Mouse (Mus musculus): ENCODE data around the gene Fam117a.

Fam117a gene

GRCm38 (mm10) chr11:95366280-95366897, 29.6 kb downstream of the Fam117a start:
- DNase-seq (ENCODE audit: low read depth), result peak; percentile 38

- DNase-seq (ENCODE audit: low read depth), result peak; percentile 72
Observed at GRCm38 (mm10) chr11:95367011-95367735, 30.4 kb downstream of the Fam117a start.

DNA sequence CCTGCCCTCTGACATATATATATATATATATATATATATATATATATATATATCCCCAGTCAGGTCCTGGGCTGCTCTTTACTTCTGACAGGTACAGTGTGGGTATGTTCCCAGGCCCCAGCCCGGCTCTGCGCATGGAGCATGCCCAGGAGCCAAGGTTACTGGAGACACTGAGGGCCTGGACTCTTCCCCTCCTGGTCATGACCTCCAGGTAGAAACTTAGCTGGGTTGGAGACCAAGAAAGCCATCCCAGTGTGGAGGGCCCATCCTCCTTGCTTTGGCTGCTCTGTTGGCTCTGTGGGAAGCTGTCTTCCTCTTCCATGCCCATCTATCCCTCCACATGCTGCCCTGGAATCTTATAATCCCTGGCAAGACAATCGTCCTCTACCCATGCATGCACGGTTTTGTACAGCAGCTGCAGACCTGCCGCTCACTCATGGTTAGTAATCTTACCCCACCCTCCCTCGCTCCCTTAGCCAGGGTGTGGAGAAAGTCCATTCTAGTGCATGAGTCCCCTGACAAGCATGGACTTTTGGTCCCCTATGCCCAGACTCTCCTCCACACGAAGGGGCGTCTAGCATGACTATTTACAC, 31.5 kb downstream of the Fam117a start:
- DNase-seq (ENCODE audit: low read depth), result no peak

- no peak for DNase-seq (ENCODE audit: low read depth)
Observed at GRCm38 (mm10) chr11:95368871-95369270, 32.1 kb downstream of the Fam117a start.

- no peak for DNase-seq (ENCODE audit: low read depth)
Observed at GRCm38 (mm10) chr11:95369964-95370890, 33.4 kb downstream of the Fam117a start.

- DNase-seq (ENCODE audit: low read depth), result no peak
Observed at GRCm38 (mm10) chr11:95371182-95371581, 34.4 kb downstream of the Fam117a start.

GRCm38 (mm10) chr11:95378926-95379325, 42.1 kb downstream of the Fam117a start:
- DNase-seq (ENCODE audit: low read depth), result no peak

DNA sequence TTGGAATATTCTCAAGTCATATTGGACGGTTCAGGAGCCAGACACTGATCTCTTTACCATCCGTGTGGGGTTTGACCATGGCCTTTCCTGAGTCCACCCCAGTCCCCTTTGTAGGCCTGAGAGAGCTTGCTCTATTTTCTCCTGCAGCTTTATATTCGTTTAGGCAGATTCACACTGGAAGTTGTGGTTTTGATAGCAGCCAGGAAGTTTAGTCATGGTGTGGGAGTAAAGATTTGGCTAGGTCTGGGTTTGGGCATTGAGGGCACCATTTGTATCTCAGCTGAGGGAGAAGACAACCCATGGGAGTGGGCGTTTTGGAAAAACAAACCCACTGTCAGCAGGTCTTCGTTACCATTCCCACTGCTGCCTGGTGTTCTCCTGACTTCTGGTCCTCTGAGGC, 42.7 kb downstream of the Fam117a start:
- no peak for DNase-seq (ENCODE audit: low read depth)

DNA sequence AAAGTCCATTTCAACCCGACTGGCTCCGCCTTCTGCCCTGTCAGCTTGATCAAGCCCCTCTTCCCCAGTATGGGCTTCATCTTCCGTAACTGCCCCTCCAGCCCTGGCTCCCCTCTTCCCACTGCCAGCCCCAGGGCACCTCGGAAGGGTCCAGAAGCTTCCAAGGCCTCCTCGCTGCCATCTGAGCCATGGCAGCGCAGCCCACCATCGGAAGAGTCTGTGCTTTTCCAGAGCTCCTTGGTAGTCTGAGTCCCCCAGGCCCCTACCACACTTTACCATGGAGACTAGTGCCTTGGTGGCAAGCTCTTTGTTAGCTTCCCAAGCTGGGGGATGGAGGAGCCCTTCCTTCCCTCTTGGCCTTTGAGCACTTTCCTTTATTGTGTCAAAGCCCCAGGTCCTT, 43.9 kb downstream of the Fam117a start:
- no peak for DNase-seq (ENCODE audit: low read depth)

DNA sequence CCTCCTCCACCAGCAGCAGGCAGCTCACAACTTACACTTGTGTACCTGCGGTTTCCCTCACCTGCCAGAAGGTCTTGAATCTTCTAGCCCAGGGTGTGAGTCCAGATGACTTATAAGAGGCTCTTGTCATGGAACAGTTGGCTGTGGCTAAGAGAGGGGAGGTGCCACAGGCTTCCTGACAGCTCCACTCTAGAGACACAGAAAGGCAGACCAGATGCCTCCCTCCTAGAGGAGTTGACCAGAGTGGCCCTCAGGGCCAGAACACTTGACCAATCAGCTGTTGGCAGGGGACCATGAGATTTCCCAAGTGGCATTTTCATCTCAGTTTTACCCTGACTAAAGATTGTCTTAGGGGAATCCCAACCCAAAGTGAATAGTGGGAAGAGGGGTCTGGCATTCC, 44.3 kb downstream of the Fam117a start:
- DNase-seq (ENCODE audit: low read depth), result no peak

DNA sequence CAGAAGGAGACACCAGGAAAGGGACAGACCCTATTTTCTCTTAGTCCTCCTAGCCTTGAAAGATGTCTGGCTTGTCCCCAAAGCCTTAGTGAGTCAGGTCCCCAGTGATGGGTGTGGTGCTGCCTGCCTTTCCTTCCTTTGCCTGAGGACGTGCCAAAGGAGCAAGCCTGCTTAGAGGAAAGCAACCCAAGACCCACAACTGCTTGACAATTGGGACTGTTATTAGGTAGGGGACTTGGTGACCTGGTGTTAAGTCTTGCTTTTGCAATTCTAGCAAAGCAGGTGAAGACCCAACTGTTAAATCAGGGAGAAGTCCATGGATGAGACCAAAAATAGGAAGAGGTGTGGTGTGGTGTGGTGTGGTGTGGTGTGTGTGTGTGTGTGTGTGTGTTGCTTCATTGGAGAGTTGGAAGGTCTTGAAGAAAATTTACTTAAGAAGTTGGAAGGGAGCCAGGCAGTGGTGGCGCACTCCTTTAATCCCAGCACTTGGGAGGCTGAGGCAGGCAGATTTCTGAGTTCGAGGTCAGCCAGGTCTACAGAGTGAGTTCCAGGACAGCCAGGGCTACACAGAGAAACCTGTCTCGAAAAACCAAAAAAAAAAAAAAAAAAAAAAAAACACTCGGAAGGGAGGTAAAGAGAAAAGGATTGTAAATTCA, 46.6 kb downstream of the Fam117a start:
- no peak for DNase-seq (ENCODE audit: low read depth)

DNA sequence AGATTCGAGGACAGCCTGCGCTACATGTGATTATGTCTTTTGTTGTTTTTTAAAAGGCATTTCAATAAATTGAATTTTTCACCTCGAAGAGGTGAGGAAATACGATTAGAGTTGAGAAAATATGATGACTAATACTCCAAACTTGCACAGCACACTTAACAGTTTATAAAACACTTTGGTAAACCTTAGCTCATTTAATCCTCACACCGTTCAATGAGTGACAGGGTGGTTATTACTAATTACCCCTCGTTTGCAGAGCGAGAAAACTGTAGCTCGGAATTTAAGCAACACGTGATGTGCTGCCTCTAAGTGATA, 47.1 kb downstream of the Fam117a start:
- DNase-seq (ENCODE audit: low read depth), result no peak

- DNase-seq (ENCODE audit: low read depth), result peak; percentile 99
Observed at GRCm38 (mm10) chr11:95384319-95384972, 47.6 kb downstream of the Fam117a start, which contains the start of gene Slc35b1. TSS of gene Slc35b1 (plus strand) at chr11:95384692.

GRCm38 (mm10) chr11:95384973-95385320, 48.1 kb downstream of the Fam117a start:
- DNase-seq (ENCODE audit: low read depth), result no peak

DNA sequence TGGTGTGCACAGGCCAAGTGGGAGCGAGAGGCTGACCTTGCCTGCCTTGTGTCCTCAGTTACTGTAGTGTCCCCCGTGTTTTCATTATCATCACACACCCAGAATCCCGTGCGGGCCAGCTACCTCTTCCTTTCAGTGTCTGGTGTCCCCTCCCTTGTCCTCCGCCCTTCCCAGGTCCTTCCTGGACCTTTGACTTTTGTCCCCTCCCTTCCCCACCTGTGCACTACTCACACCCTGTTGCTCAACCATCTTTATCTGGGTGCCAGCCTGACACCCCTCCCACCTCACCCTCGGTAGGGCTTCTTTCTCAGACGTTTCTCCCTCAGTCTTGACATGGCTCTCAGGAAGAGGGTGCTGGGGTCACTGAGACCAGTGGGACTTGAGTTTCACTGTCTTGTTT, 50.5 kb downstream of the Fam117a start:
- no peak for DNase-seq (ENCODE audit: low read depth)

- no peak for DNase-seq (ENCODE audit: low read depth)
Observed at GRCm38 (mm10) chr11:95389006-95389405, 52.2 kb downstream of the Fam117a start.

DNA sequence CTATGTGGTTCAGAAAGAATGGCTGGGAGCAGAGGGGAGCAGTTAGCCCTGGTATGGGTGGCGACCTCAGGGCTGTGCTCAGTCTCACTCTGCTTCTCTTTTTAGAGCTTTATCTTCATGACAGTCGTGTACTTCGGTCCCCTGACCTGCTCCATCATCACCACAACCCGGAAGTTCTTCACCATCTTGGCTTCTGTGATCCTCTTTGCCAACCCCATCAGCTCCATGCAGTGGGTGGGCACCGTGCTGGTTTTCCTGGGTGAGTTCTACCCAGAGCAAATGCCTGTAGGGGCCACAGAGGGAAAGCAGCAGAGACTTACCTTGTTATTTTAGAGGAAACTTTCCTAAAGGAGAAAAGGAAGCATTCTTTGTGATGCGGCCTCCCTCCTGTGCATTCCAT, 53.6 kb downstream of the Fam117a start:
- no peak for DNase-seq (ENCODE audit: low read depth)

- DNase-seq (ENCODE audit: low read depth), result no peak
Observed at GRCm38 (mm10) chr11:95391201-95391600, 54.4 kb downstream of the Fam117a start.

GRCm38 (mm10) chr11:95391743-95392142, 54.9 kb downstream of the Fam117a start:
- no peak for DNase-seq (ENCODE audit: low read depth)

- DNase-seq (ENCODE audit: low read depth), result no peak
Observed at GRCm38 (mm10) chr11:95392223-95392667, 55.4 kb downstream of the Fam117a start.

Data from naive thymus-derived CD4-positive, alpha-beta T cell, adult 2 months (primary cell).